Mouse (Mus musculus): ENCODE results near the gene Psg17. TPM values are rescaled to one million over a fixed set of nuclear protein-coding genes. Genes with fewer than 3 reads are reported as not detected.

Psg17 gene
- total RNA-seq, 2 experiments from 2014 or later: not detected

- DNase-seq (ENCODE audit: low spot score in 2 of 2): no peak
- intact Hi-C loops (cut with DNase I): no loop called here
Observed at GRCm38 (mm10) chr7:18779337-18779781, 42.0 kb downstream of the Psg17 start.

Other genes with a start within 250 kb of the Psg17 start
- gene Psg23, start 205.1 kb downstream of the Psg17 start, total RNA-seq (2021): not detected
- gene Psg21, start 164.9 kb downstream of the Psg17 start, total RNA-seq (2021): not detected
- gene Psg20, start 135.4 kb downstream of the Psg17 start, total RNA-seq (2021): not detected
- not detected for gene Psg22, start 103.5 kb downstream of the Psg17 start, total RNA-seq (2021)
- not detected for gene Psg19, start 23.1 kb downstream of the Psg17 start, total RNA-seq (2021)
- gene Mill2, start 18.4 kb upstream of the Psg17 start, total RNA-seq (2021): 1 to 10 TPM; 1.2 to 3.0 TPM
- 10 to 100 TPM; 20.5 to 21.9 TPM for gene Pglyrp1, start 49.7 kb upstream of the Psg17 start, total RNA-seq (2021)
- gene Ccdc61, start 88.8 kb upstream of the Psg17 start, total RNA-seq (2021): 10 to 100 TPM; 10.6 to 11.0 TPM
- 10 to 100 TPM; 75.3 to 88.8 TPM for gene Nova2, start 104.3 kb upstream of the Psg17 start, total RNA-seq (2021)
- gene Nanos2, start 165.8 kb upstream of the Psg17 start, total RNA-seq (2021): 1 to 10 TPM in 1 of 2 experiments, under 1 TPM in 1; 0.47 to 1.3 TPM
- 10 to 100 TPM; 53.5 to 55.3 TPM for gene Mypop, start 169.6 kb upstream of the Psg17 start, total RNA-seq (2021)
- 10 to 100 TPM; 46.3 to 53.5 TPM for gene Irf2bp1, start 182.4 kb upstream of the Psg17 start, total RNA-seq (2021)
- not detected for gene Foxa3, start 201.9 kb upstream of the Psg17 start, total RNA-seq (2021)
- gene Sympk, start 202.8 kb upstream of the Psg17 start, total RNA-seq (2021): 100 to 1,000 TPM; 126 to 129 TPM
- gene Rsph6a, start 233.1 kb upstream of the Psg17 start, total RNA-seq (2021): under 1 TPM in 1 of 2 experiments, not detected in 1; 0.25 TPM